Mouse (Mus musculus): ENCODE measurements around the gene Kpna4. TPM values are rescaled to one million over a fixed set of nuclear protein-coding genes. Genes with fewer than 3 reads are reported as not detected.

Kpna4 gene
- polyA plus RNA-seq (2014; fragmentation: Nextera tagmentation; extraction: Ambion mirVana) = 39.8 and 42.3 TPM in 2 replicates

DNA sequence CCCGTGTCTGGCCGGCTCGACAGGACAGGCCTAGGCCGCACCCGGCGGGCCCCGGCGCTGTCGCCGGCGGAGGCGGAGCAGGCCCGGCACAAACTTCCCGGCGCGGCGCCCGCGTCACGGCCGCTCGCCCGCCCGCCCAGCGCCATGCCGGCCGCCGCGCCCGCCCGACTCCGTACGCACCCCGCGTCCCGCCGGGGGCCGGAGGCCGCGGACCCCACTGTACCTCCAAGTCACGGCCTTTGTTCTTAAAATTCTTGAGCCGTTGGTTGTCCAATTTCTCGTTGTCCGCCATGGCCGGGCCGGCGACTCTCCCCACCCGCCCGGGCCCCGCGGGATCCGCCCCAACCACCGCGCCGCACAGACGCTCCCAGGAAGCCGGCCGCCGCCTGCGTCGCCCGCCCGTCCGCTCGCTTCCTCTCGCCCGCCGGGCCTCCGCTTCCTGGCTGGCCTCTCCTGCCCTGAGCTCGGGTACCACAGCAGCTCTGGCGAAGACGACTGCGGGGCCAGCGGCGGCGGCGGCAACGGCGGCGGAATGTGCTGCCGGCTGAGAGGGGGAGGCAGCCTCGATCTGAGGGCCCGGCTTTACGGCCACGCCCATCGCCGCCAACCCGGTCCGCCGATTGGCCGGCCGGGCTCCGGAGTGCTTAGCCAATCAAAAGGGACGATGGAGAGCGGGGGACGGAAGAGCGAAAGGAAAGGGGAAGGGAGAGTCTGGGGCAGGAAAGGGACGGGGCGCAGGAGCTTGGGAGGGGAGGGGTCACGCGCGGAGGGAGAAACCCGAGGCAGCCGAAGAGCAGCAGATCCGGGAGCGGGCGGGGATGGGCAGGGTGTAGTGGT is at the start of gene Kpna4:
Gene Kpna4, minus strand, starts transcription at position 605 of the 837 bp plus-strand sequence.
- Histone ChIP-seq H3K4me2 (ENCODE audit: low read length) (peak within 1 kb of the TSS; percentile 65), H3K36me3 (ENCODE audit: control insufficient read depth, insufficient read depth, low read length) (no peaks in the 10 kb centered on the region), H3K9ac (ENCODE audit: low read length) (peak within 1 kb of the TSS; percentile 91), H3K27me3 (replicated peaks; ENCODE audit: control insufficient read depth, insufficient read depth, low read length) (no peaks in the 10 kb centered on the region), H3K4me3 (ENCODE audit: low read depth, low read length) (peak within 1 kb of the TSS; percentile 90), H3K27ac (ENCODE audit: low read depth, low read length) (peak within 1 kb of the TSS; percentile 95), H3K4me1 (ENCODE audit: control insufficient read depth, insufficient read depth, low read length) (peaks cover 9% of the 10 kb centered on the region), H3K9me3 (replicated peaks; ENCODE audit: control insufficient read depth, low read length) (no peaks in the 10 kb centered on the region)
- DNase-seq (ENCODE audit: low spot score) = peak; percentile 98
- peak; percentile 98 for ATAC-seq
- under 1% methylated on average over 80 of the region's 107 CpGs for WGBS

DNA sequence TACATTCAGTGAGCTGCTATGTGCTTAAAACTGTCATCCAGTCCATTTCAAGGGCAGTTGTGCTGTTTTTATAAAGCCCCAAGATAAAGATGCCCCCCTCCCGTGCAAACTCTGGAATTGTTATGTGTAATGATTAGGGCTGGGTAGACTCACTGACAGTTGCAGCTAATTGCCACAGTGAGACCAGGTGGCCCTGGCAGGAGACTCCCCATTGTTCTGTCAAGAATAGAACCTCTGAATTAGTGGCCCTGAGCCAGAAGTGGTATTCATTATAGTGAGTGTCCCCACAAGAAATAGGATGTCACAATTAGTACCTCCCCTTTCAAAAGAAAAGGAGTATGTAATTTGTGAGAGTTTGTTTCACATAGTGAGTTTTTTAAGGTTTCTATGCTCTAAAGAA is 48.3 kb upstream of the Kpna4 start:
- H3K9ac ChIP-seq (ENCODE audit: low read length) = no peak overlapping the region
- H3K9me3 ChIP-seq (replicated peaks; ENCODE audit: control insufficient read depth, low read length) = no peaks in the 10 kb centered on the region
- no peak overlapping the region for H3K27ac ChIP-seq (ENCODE audit: low read depth, low read length)
- no peak overlapping the region for H3K4me3 ChIP-seq (ENCODE audit: low read depth, low read length)
- no peaks in the 10 kb centered on the region for H3K27me3 ChIP-seq (replicated peaks; ENCODE audit: control insufficient read depth, insufficient read depth, low read length)
- no peaks in the 10 kb centered on the region for H3K36me3 ChIP-seq (ENCODE audit: control insufficient read depth, insufficient read depth, low read length)
- 3% methylated on average over 1 of the region's 1 CpGs for WGBS
- H3K4me2 ChIP-seq (ENCODE audit: low read length) = no peak overlapping the region
- peak; percentile 56 for DNase-seq (ENCODE audit: low spot score)
- peak; percentile 60 for ATAC-seq
- peaks cover 20% of the 10 kb centered on the region for H3K4me1 ChIP-seq (ENCODE audit: control insufficient read depth, insufficient read depth, low read length)

DNA sequence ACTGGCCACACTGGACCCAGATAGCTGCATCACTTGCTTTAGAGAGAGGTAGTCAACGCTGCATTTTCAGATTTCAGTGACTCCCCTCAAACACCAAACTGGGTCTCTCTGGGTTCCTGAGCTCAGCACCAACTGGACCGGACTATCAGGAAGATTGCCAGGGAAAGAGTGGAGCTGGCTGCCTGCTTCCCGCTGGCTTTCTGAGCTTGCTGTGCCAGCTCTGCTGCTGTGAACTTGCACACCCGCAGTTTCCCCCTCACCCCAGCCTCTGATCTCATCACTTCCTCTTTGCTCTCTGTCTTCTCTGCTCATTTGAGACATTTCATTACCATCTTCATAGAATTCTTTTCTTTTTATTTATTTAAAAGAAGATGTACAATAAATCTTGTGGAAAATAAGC is 44.2 kb upstream of the Kpna4 start:
- ATAC-seq (no peak), DNase-seq (ENCODE audit: low spot score) (no peak)
- Histone ChIP-seq H3K4me3 (ENCODE audit: low read depth, low read length) (no peak overlapping the region), H3K9me3 (replicated peaks; ENCODE audit: control insufficient read depth, low read length) (no peaks in the 10 kb centered on the region), H3K36me3 (ENCODE audit: control insufficient read depth, insufficient read depth, low read length) (no peaks in the 10 kb centered on the region), H3K4me1 (ENCODE audit: control insufficient read depth, insufficient read depth, low read length) (peaks cover 4% of the 10 kb centered on the region; the same call in 1 of the 2 replicates), H3K4me2 (ENCODE audit: low read length) (no peak overlapping the region), H3K27ac (ENCODE audit: low read depth, low read length) (no peak overlapping the region), H3K27me3 (replicated peaks; ENCODE audit: control insufficient read depth, insufficient read depth, low read length) (no peaks in the 10 kb centered on the region), H3K9ac (ENCODE audit: low read length) (no peak overlapping the region)
- WGBS = 75% methylated on average over 4 of the region's 4 CpGs

DNA sequence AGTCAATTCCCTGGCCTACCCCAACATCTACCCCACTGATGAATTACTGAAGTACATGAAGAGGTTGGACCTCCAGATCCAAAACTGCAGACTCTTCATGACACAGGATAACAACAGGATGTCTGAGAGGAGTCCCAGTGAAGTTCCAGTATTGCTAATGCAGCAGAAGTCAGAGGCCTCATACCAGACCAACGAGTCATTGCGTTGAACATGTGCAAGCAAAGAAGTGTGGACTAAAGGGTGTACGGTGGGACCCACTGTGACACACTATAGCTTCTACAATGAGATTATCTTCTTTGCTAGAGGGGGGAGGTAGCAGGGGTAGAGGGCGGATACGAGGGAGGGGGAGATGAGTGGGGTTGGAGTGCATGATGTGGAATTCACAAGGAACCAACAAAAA is 42.9 kb upstream of the Kpna4 start:
- DNase-seq (ENCODE audit: low spot score) = no peak
- no peaks in the 10 kb centered on the region for H3K36me3 ChIP-seq (ENCODE audit: control insufficient read depth, insufficient read depth, low read length)

DNA sequence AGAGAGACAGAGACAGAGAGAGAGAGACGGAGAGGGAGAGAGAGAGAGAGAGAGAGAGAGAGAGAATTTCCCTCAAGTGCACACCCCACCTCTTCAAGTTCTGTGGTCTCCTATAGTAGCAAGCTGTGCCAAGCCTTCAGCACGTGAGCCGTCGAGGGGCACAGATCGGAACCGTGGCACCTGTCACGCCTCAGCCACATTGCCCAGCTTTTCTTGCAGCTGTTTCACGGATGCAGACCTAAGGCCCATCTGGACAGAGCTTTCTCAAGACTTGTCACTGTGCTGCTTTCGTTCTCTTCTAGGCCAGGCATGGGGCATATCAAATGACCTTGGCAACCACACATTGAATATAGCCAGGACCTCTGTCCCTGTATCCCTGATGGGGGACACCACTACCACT is 41.8 kb upstream of the Kpna4 start:
- Histone ChIP-seq H3K4me3 (ENCODE audit: low read depth, low read length) (no peak overlapping the region), H3K36me3 (ENCODE audit: control insufficient read depth, insufficient read depth, low read length) (no peaks in the 10 kb centered on the region), H3K9me3 (replicated peaks; ENCODE audit: control insufficient read depth, low read length) (no peaks in the 10 kb centered on the region), H3K4me2 (ENCODE audit: low read length) (no peak overlapping the region), H3K27ac (ENCODE audit: low read depth, low read length) (no peak overlapping the region), H3K9ac (ENCODE audit: low read length) (no peak overlapping the region), H3K4me1 (ENCODE audit: control insufficient read depth, insufficient read depth, low read length) (no peaks in the 10 kb centered on the region), H3K27me3 (replicated peaks; ENCODE audit: control insufficient read depth, insufficient read depth, low read length) (no peaks in the 10 kb centered on the region)
- 88% methylated on average over 9 of the region's 9 CpGs for WGBS
- DNase-seq (ENCODE audit: low spot score) (no peak), ATAC-seq (no peak)

More for the DNA sequence above, 42.9 kb upstream of the Kpna4 start:
- no peak for ATAC-seq
- Histone ChIP-seq H3K4me3 (ENCODE audit: low read depth, low read length) (no peak overlapping the region), H3K27ac (ENCODE audit: low read depth, low read length) (no peak overlapping the region), H3K27me3 (replicated peaks; ENCODE audit: control insufficient read depth, insufficient read depth, low read length) (no peaks in the 10 kb centered on the region), H3K4me2 (ENCODE audit: low read length) (no peak overlapping the region), H3K9ac (ENCODE audit: low read length) (no peak overlapping the region), H3K9me3 (replicated peaks; ENCODE audit: control insufficient read depth, low read length) (no peaks in the 10 kb centered on the region), H3K4me1 (ENCODE audit: control insufficient read depth, insufficient read depth, low read length) (no peaks in the 10 kb centered on the region)
- WGBS = 83% methylated on average over 5 of the region's 5 CpGs

DNA sequence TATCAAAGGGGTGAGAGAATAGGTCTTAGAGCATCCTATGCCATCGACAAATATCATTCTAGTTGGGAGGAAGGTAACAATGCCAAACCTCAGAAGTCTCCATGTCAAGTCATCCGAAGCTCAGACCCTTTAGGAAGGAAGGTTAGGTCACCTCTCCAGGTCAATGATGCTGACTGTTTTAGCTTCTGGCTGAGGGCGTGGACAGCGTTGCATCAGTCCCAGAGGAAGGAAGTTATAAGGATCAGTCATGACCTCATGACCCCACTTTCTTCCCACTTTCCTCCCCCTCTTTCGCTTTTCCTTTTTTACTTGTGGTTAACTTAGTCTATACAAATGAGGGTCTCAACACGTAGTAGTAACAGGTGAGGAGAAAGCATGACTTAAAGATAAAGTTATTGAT is 36.1 kb upstream of the Kpna4 start:
- Histone ChIP-seq H3K4me3 (ENCODE audit: low read depth, low read length) (no peak overlapping the region), H3K9me3 (replicated peaks; ENCODE audit: control insufficient read depth, low read length) (no peaks in the 10 kb centered on the region), H3K4me2 (ENCODE audit: low read length) (no peak overlapping the region), H3K4me1 (ENCODE audit: control insufficient read depth, insufficient read depth, low read length) (no peaks in the 10 kb centered on the region), H3K27me3 (replicated peaks; ENCODE audit: control insufficient read depth, insufficient read depth, low read length) (no peaks in the 10 kb centered on the region), H3K27ac (ENCODE audit: low read depth, low read length) (no peak overlapping the region), H3K36me3 (ENCODE audit: control insufficient read depth, insufficient read depth, low read length) (no peaks in the 10 kb centered on the region), H3K9ac (ENCODE audit: low read length) (no peak overlapping the region)
- ATAC-seq (no peak), DNase-seq (ENCODE audit: low spot score) (no peak)
- 87% methylated on average over 6 of the region's 6 CpGs for WGBS

DNA sequence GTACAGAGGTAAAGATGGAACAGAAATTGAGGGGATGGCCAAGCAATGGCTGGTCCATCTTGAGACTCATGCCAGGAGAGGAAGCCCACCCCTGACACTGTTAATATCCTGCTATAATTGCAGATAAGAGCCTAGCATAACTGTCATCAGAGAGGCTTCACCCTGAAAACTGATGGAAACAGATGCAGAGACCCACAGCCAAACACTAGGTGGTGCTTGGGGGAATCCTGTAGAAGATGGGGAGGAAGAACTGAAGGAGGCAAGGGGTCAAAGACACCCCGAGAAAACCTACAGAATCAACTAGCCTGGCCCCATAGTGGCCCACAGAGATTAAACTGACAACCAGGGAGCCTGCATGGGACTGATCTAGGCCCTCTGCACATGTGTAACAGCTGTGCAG is 33.5 kb upstream of the Kpna4 start:
- H3K36me3 ChIP-seq (ENCODE audit: control insufficient read depth, insufficient read depth, low read length) = no peaks in the 10 kb centered on the region
- WGBS = 71% methylated on average over 1 of the region's 1 CpGs
- no peak overlapping the region for H3K4me3 ChIP-seq (ENCODE audit: low read depth, low read length)
- H3K27me3 ChIP-seq (replicated peaks; ENCODE audit: control insufficient read depth, insufficient read depth, low read length) = no peaks in the 10 kb centered on the region
- H3K9me3 ChIP-seq (replicated peaks; ENCODE audit: control insufficient read depth, low read length) = no peaks in the 10 kb centered on the region
- H3K27ac ChIP-seq (ENCODE audit: low read depth, low read length) = no peak overlapping the region
- no peak overlapping the region for H3K4me2 ChIP-seq (ENCODE audit: low read length)
- H3K4me1 ChIP-seq (ENCODE audit: control insufficient read depth, insufficient read depth, low read length) = no peaks in the 10 kb centered on the region
- DNase-seq (ENCODE audit: low spot score) = no peak
- H3K9ac ChIP-seq (ENCODE audit: low read length) = no peak overlapping the region
- ATAC-seq = no peak

DNA sequence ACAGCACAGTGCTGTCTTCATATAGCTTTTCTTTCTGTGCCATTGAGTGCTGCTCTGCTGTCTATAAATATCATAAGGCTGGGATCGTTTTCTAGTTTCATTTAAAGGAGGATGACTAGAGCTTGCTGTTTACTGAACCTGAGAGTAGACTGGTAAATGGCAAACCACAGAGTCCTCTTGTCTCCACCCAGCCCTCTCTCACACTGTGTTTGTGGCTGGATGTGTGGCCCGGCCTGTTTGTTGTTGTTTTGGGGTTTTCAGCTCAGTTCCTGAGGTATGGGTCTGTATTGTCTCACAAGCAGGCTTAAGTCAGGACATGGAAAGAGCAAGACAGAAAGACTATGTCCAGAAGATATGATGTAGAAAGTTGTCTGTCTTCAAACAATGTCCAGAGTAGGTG is 32.6 kb upstream of the Kpna4 start:
- Histone ChIP-seq H3K9ac (ENCODE audit: low read length) (no peak overlapping the region), H3K4me2 (ENCODE audit: low read length) (no peak overlapping the region), H3K27me3 (replicated peaks; ENCODE audit: control insufficient read depth, insufficient read depth, low read length) (no peaks in the 10 kb centered on the region), H3K36me3 (ENCODE audit: control insufficient read depth, insufficient read depth, low read length) (no peaks in the 10 kb centered on the region), H3K9me3 (replicated peaks; ENCODE audit: control insufficient read depth, low read length) (no peaks in the 10 kb centered on the region), H3K4me1 (ENCODE audit: control insufficient read depth, insufficient read depth, low read length) (no peaks in the 10 kb centered on the region), H3K4me3 (ENCODE audit: low read depth, low read length) (no peak overlapping the region), H3K27ac (ENCODE audit: low read depth, low read length) (no peak overlapping the region)
- 66% methylated on average over 2 of the region's 2 CpGs for WGBS
- ATAC-seq (no peak), DNase-seq (ENCODE audit: low spot score) (no peak)

DNA sequence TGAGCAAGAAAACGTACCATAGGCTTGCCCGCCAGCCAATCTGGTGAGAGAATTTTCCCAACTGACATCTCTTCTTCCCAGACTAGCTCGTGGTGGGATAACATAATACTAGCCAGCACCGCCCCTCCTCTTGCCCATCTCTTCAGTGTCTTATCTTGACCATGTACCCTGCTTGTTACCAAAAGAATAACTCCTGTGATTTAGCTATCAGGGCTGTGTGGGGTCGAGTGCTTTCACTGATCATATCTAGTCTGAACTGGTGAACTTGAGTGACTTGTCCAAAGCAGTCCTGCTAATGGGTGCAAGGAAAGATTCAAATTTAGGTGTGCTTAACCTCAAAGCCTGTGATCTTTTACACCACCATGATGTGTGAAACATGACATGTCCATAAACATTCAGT is 31.0 kb upstream of the Kpna4 start:
- Histone ChIP-seq H3K9ac (ENCODE audit: low read length) (no peak overlapping the region), H3K27me3 (replicated peaks; ENCODE audit: control insufficient read depth, insufficient read depth, low read length) (no peaks in the 10 kb centered on the region), H3K4me2 (ENCODE audit: low read length) (no peak overlapping the region), H3K4me1 (ENCODE audit: control insufficient read depth, insufficient read depth, low read length) (no peaks in the 10 kb centered on the region), H3K9me3 (replicated peaks; ENCODE audit: control insufficient read depth, low read length) (no peaks in the 10 kb centered on the region), H3K36me3 (ENCODE audit: control insufficient read depth, insufficient read depth, low read length) (no peaks in the 10 kb centered on the region), H3K4me3 (ENCODE audit: low read depth, low read length) (no peak overlapping the region), H3K27ac (ENCODE audit: low read depth, low read length) (no peak overlapping the region)
- ATAC-seq (no peak), DNase-seq (ENCODE audit: low spot score) (no peak)
- 86% methylated on average over 5 of the region's 5 CpGs for whole genome bisulfite sequencing

Measured in forebrain, embryonic 14.5 days (tissue).